Mouse (Mus musculus): Measurements from ENCODE around the gene Cep112. TPM values are rescaled to one million over a fixed set of nuclear protein-coding genes. Genes with fewer than 3 reads are reported as not detected.
A peak's percentile ranks its signal among the peaks of the same experiment; 100 is the strongest.

Gene Cep112
- total and polyA plus RNA-seq, 2 experiments from 2014 or later, result 14.1 to 19.5 TPM

DNA sequence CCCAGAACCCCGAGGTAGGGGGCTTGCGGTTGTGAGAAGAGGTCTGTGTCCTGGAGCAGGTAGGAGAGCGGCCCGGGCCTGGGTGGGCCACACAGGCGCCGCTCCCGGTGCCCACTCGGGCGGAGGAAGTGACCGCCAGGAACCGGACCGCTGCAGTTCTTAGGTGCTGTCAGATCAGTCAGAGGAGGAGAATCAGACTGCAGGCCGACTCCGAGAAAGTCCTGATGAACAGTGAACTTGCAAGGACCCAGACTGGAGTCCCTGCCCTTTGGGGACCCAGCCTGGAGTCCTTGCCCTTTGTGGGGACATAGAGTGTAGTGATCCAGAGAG, 565 bp downstream of the Cep112 start:
- Histone ChIP-seq H3K36me3 (ENCODE audit: insufficient read depth, low read length) (no peaks in the 10 kb centered on the region), H3K27ac (ENCODE audit: low read depth, low read length) (no peak overlapping the region), H3K9ac (replicated peaks; ENCODE audit: low read length, poor library complexity, severe bottlenecking) (peak overlapping the region; percentile 62), H3K4me1 (ENCODE audit: insufficient read depth, low read length) (peaks cover 7% of the 10 kb centered on the region; the same call in 1 of the 2 replicates), H3K9me3 (ENCODE audit: low read length) (no peaks in the 10 kb centered on the region), H3K4me2 (ENCODE audit: low read depth, low read length, poor library complexity, severe bottlenecking) (peak overlapping the region; percentile 72), H3K4me3 (ENCODE audit: low read depth, low read length) (peak overlapping the region; percentile 64), H3K27me3 (ENCODE audit: insufficient read depth, low read length) (no peaks in the 10 kb centered on the region)
- TF ChIP-seq CTCF (IDR thresholded peaks at IDR 0.05), result no peak
- ATAC-seq (ENCODE audit: low FRiP score), result peak; percentile 59
- WGBS, result 8% methylated on average over 14 of the region's 14 CpGs
- DNase-seq (ENCODE audit: low spot score), result no peak

DNA sequence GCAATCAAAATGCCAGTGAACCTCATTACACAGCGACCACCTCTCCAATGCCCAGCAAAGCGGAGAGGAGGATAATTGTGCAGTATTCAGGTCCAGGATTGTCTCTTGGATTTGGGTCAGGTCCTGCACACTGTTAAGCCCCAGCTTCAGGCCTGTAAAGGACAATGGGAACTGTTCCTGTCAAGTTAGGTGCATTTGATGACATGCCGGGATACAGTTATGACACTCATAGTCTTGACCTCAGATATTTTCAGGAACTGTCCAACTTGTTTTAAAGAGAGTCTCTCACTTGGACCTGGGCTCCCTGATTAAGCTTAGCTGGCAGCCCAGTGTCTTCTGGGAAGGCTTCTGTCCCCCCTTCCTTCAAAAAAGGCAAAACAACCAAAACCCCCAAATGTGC, 1.1 kb downstream of the Cep112 start:
- DNase-seq (ENCODE audit: low spot score), result no peak
- no peak overlapping the region for H3K9ac ChIP-seq (replicated peaks; ENCODE audit: low read length, poor library complexity, severe bottlenecking)
- H3K9me3 ChIP-seq (ENCODE audit: low read length), result no peaks in the 10 kb centered on the region
- no peak for ATAC-seq (ENCODE audit: low FRiP score)
- no peaks in the 10 kb centered on the region for H3K27me3 ChIP-seq (ENCODE audit: insufficient read depth, low read length)
- no peak for TF ChIP-seq CTCF (IDR thresholded peaks at IDR 0.05)
- H3K27ac ChIP-seq (ENCODE audit: low read depth, low read length), result no peak overlapping the region
- H3K4me3 ChIP-seq (ENCODE audit: low read depth, low read length), result no peak overlapping the region
- no peaks in the 10 kb centered on the region for H3K36me3 ChIP-seq (ENCODE audit: insufficient read depth, low read length)
- peak overlapping the region; percentile 72; the same call in 1 of the 2 replicates for H3K4me2 ChIP-seq (ENCODE audit: low read depth, low read length, poor library complexity, severe bottlenecking)
- WGBS, result 81% methylated on average over 3 of the region's 3 CpGs
- peaks cover 7% of the 10 kb centered on the region; the same call in 1 of the 2 replicates for H3K4me1 ChIP-seq (ENCODE audit: insufficient read depth, low read length)

DNA sequence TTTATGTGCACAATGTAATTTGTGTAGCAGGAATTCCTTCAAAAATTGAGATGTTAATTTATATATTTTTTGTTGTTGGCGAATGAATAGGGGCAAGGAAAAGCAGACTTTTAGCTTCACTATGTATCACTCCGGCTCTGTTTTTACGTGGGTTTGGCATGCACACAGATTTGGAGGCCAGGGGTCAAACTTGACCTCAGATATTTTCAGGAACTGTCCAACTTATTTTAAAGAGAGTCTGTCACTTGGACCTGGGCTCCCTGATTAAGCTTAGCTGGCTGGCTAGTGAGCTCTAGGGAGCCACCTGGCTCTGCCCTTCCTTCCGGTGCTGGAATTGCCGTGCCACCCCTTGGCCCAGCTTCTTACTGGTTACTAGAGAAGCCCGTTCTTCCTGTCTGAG, 2.2 kb downstream of the Cep112 start:
- no peaks in the 10 kb centered on the region for H3K27me3 ChIP-seq (ENCODE audit: insufficient read depth, low read length)
- no peaks in the 10 kb centered on the region for H3K9me3 ChIP-seq (ENCODE audit: low read length)
- H3K9ac ChIP-seq (replicated peaks; ENCODE audit: low read length, poor library complexity, severe bottlenecking), result no peak overlapping the region
- no peak for ATAC-seq (ENCODE audit: low FRiP score)
- 46% methylated on average over 6 of the region's 6 CpGs for WGBS
- no peaks in the 10 kb centered on the region for H3K36me3 ChIP-seq (ENCODE audit: insufficient read depth, low read length)
- peaks cover 7% of the 10 kb centered on the region; the same call in 1 of the 2 replicates for H3K4me1 ChIP-seq (ENCODE audit: insufficient read depth, low read length)
- no peak for TF ChIP-seq CTCF (IDR thresholded peaks at IDR 0.05)
- no peak overlapping the region for H3K27ac ChIP-seq (ENCODE audit: low read depth, low read length)
- no peak overlapping the region for H3K4me3 ChIP-seq (ENCODE audit: low read depth, low read length)
- DNase-seq (ENCODE audit: low spot score), result no peak
- no peak overlapping the region for H3K4me2 ChIP-seq (ENCODE audit: low read depth, low read length, poor library complexity, severe bottlenecking)

DNA sequence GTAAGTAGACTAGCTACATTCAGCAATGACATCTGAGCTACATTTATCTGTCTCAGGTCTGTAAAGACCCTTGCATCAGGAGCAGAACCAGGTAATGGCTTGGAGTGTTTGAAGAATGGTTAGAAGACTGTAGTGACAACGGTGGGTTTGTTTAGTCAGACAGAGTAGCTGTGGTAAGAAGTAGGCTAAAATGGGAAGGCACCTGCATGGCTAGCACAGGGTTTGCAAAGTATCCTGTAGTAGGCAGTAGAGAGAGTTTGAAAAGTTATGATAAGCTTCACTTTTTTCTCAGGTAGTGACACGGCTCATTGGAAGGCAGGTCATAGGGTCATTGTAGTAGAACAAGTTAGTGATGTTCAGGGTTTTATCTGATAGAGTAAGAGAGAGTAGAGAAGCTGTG, 4.1 kb downstream of the Cep112 start:
- TF ChIP-seq CTCF (IDR thresholded peaks at IDR 0.05), result no peak
- ATAC-seq (ENCODE audit: low FRiP score), result no peak
- Histone ChIP-seq H3K27ac (ENCODE audit: low read depth, low read length) (no peak overlapping the region), H3K9me3 (ENCODE audit: low read length) (no peaks in the 10 kb centered on the region), H3K36me3 (ENCODE audit: insufficient read depth, low read length) (no peaks in the 10 kb centered on the region), H3K4me1 (ENCODE audit: insufficient read depth, low read length) (0 out of 2 replicates have a peak, but pooled peaks cover under 1% of the 10 kb centered on the region), H3K27me3 (ENCODE audit: insufficient read depth, low read length) (no peaks in the 10 kb centered on the region), H3K9ac (replicated peaks; ENCODE audit: low read length, poor library complexity, severe bottlenecking) (no peak overlapping the region), H3K4me3 (ENCODE audit: low read depth, low read length) (no peak overlapping the region), H3K4me2 (ENCODE audit: low read depth, low read length, poor library complexity, severe bottlenecking) (no peak overlapping the region)
- no peak for DNase-seq (ENCODE audit: low spot score)
- 93% methylated on average over 2 of the region's 2 CpGs for WGBS

DNA sequence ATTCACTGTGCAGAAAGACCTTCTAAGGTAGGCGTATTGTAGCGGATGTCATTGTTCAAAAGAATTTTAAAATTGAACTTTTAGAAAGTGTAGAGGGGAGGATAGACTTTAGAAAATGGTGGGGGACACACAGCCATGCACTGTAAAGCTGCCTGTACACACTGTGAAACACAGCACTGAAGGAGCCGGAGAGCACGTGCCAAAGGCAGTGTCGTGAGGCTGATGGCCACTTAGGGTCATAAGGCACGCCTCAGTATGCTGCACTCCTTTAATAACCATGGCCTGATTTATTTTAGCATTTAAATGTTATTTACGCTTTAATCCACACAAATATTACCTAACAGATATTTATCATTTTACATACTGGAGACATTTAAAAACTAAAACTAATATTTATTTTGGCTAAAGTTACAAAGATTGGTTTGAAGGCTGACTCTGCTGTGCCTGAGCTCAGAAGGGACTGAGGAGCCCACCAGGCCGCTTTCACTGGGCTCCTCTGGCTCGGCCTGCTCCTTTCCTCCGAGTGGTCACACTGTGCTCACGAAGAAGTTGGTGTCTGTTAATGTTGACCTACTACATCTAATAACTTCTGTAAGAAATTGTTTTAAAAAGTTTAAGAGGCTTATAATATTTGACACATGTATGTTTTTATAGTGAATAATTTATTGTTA, 19.0 kb downstream of the Cep112 start:
- DNase-seq (ENCODE audit: low spot score) (no peak), ATAC-seq (ENCODE audit: low FRiP score) (no peak)
- no peaks in the 10 kb centered on the region for H3K27me3 ChIP-seq (ENCODE audit: insufficient read depth, low read length)
- no peak overlapping the region for H3K9ac ChIP-seq (replicated peaks; ENCODE audit: low read length, poor library complexity, severe bottlenecking)
- H3K4me3 ChIP-seq (ENCODE audit: low read depth, low read length), result no peak overlapping the region
- no peak for TF ChIP-seq CTCF (IDR thresholded peaks at IDR 0.05)
- H3K36me3 ChIP-seq (ENCODE audit: insufficient read depth, low read length), result no peaks in the 10 kb centered on the region
- H3K27ac ChIP-seq (ENCODE audit: low read depth, low read length), result no peak overlapping the region
- H3K4me2 ChIP-seq (ENCODE audit: low read depth, low read length, poor library complexity, severe bottlenecking), result no peak overlapping the region
- H3K9me3 ChIP-seq (ENCODE audit: low read length), result no peaks in the 10 kb centered on the region
- 67% methylated on average over 11 of the region's 11 CpGs for WGBS
- H3K4me1 ChIP-seq (ENCODE audit: insufficient read depth, low read length), result no peaks in the 10 kb centered on the region

DNA sequence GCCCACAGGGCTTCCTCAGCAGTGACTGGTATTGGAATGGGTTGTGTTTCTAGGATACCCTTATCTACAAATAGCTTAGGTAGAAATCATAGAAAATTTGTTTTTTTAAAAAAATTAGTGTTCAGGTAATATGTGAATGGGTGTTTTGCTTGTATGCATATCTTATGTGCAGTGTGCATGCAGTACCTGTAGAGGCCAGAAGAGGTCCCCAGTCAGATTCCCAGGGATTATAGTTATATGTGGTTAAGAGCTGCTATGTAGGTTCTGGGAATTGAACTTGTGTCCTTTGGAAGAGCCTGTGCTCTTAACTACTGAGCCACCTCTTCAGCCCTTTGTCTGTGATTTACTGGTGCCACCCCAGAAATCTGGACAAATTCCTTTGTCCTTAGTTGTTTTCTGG, 22.2 kb downstream of the Cep112 start:
- no peaks in the 10 kb centered on the region for H3K36me3 ChIP-seq (ENCODE audit: insufficient read depth, low read length)
- peak; percentile 67 for TF ChIP-seq CTCF (IDR thresholded peaks at IDR 0.05)
- no peak overlapping the region for H3K4me2 ChIP-seq (ENCODE audit: low read depth, low read length, poor library complexity, severe bottlenecking)
- H3K4me1 ChIP-seq (ENCODE audit: insufficient read depth, low read length), result no peaks in the 10 kb centered on the region
- H3K27me3 ChIP-seq (ENCODE audit: insufficient read depth, low read length), result no peaks in the 10 kb centered on the region
- no peak overlapping the region for H3K9ac ChIP-seq (replicated peaks; ENCODE audit: low read length, poor library complexity, severe bottlenecking)
- no peak for ATAC-seq (ENCODE audit: low FRiP score)
- no peaks in the 10 kb centered on the region for H3K9me3 ChIP-seq (ENCODE audit: low read length)
- no peak overlapping the region for H3K27ac ChIP-seq (ENCODE audit: low read depth, low read length)
- H3K4me3 ChIP-seq (ENCODE audit: low read depth, low read length), result no peak overlapping the region
- DNase-seq (ENCODE audit: low spot score), result peak; percentile 9

Measured in midbrain, postnatal 0 days (tissue).